Mouse (Mus musculus) heart, postnatal 4 days (tissue): ENCODE data around the gene Olfr589. TPM values are rescaled to one million over a fixed set of nuclear protein-coding genes. Genes with fewer than 3 reads are reported as not detected.
"Not testable (repeated sequence)": the region's sequence is repeated elsewhere in the genome, so short reads cannot be mapped to it uniquely, and the experiment has no call there.

ENCODE experiments used
- DNase-seq: peaks from one replicate; pipeline ENCODE4 v3.0.0; 2021
- total RNA-seq, 2 experiments: library from RNA; stranded (reverse); gene quantifications; 2 replicates each; pipeline ENCODE4 v1.2.3; 2021

Olfr589 gene
- total RNA-seq, result not detected

DNA sequence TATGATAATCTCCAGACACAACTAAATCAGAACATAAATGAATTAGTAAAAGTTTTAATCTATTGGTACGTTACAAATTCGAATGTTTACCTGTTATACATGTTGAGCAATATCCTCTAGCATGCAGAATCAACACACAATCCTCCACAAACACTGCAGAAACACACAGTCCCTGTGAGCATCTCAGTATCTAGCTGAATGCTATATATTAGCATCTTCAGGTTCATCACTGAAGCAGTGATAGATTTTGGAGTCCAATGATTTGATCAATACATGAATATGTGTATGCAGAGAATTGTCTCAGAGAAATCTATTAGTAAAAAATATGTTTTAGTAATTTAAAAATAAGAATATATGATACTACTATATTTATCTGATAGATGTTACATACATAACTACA is at the start of gene Olfr589:
Olfr589 (minus strand) TSS at position 101 of the 400 bp plus-strand sequence.
- no peak for DNase-seq

DNA sequence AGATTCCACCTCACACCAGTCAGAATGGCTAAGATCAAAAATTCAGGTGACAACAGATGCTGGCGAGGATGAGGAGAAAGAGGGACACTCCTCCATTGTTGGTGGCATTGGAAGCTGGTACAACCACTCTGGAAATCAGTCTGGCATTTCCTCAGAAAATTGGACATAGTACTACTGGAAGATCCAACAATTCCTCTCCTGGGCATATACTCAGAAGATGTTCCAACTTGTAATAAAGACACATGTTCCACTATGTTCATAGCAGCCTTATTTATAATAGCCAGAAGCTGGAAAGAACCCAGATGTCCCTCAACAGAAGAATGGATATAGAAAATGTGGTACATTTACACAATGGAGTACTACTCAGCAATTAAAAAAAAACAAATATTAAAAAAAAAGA is 28.3 kb upstream of the Olfr589 start, which contains the start of gene Olfr592:
Olfr592 (plus strand) TSS at position 301 of the 400 bp plus-strand sequence.
- not testable (repeated sequence) for DNase-seq

DNA sequence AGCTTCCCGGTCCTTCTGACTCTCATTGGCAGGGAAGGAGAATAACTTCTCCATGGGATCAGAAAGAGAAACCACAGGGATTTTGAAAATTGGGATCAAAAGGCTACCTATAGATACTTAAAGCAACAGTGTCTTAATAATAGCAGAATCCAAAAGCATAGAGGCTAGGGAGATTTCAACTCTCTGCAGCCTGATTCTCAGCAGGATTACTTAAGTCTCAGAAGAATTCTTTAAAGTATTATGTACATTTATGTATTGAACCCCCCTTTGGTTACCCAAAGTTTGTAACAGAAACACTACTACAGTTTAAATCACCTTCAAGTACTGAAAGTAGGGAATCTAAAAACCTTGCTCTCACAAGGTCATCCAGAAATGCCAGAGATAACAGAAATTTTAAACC is 22.1 kb upstream of the Olfr589 start, which contains the start of gene Olfr591:
Olfr591 (minus strand) TSS at position 101 of the 400 bp plus-strand sequence.
- no peak for DNase-seq

- no peak for DNase-seq
These were observed 13.5 kb upstream of the Olfr589 start for GRCm38 (mm10) chr7:103169697-103170096.

DNA sequence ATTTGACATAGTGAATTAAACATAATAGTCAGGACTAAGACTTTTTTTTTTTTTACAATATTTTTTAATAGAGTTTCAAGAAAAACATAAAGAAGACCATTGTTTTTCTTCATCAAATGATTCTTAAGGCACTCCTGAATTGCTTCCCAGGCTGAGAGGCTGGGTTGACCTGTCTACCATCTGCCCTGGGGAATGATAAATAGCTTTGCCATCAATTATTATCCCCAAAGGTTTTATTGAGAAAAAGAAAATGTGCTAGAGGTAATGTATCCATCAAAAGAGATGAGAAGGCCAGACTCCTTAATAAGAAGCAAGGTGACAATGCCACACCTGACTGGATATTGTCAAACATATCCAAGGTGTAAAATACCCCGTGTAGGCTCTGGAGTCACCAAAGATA is 15.6 kb downstream of the Olfr589 start, which contains the start of gene Olfr588-ps1:
Olfr588-ps1 (plus strand) TSS at position 301 of the 400 bp plus-strand sequence.
- DNase-seq, result no peak

- DNase-seq, result no peak
These were observed 30.6 kb downstream of the Olfr589 start, which contains the start of gene Olfr586 for GRCm38 (mm10) chr7:103125538-103125937. Gene Olfr586 (minus strand): TSS chr7:103125638.

DNA sequence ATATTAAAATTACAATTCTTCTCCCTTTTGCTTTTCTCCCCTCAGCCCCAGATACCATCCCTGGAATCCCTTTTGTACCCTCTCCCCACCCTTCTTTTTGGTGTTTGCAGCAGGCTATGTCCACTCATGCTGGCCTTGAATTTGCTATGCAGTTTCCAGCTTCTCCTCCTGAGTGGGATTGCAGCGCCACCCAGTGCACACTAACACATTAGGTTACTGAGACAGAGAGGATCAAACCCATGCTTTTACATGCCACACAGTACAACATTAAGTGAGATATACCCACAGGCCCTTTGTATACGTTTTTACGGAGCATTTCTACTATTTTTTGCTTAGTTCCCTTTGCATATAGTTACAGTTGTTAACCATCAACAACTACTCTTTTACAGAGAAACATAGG is 36.8 kb downstream of the Olfr589 start:
- no peak for DNase-seq

Other genes starting within 250 kb of the Olfr589 start
- gene Olfr571, start 238.8 kb downstream of the Olfr589 start, total RNA-seq, result not detected
- gene Olfr572, start 231.9 kb downstream of the Olfr589 start, total RNA-seq, result not detected
- not detected for gene Olfr573-ps1, start 213.8 kb downstream of the Olfr589 start, total RNA-seq
- not detected for gene Olfr574, start 207.9 kb downstream of the Olfr589 start, total RNA-seq
- gene Olfr575, start 197.6 kb downstream of the Olfr589 start, total RNA-seq, result not detected
- not detected for gene Olfr576, start 193.7 kb downstream of the Olfr589 start, total RNA-seq
- gene Olfr577, start 180.4 kb downstream of the Olfr589 start, total RNA-seq, result not detected
- not detected for gene Olfr578, start 167.0 kb downstream of the Olfr589 start, total RNA-seq
- not detected for gene Olfr582, start 118.3 kb downstream of the Olfr589 start, total RNA-seq
- gene Olfr583, start 105.1 kb downstream of the Olfr589 start, total RNA-seq, result not detected
- gene Olfr584, start 74.5 kb downstream of the Olfr589 start, total RNA-seq, result not detected
- not detected for gene Olfr585, start 58.6 kb downstream of the Olfr589 start, total RNA-seq
- not detected for gene Olfr586, start 30.7 kb downstream of the Olfr589 start, total RNA-seq
- not detected for gene Olfr588-ps1, start 15.5 kb downstream of the Olfr589 start, total RNA-seq
- not detected for gene Olfr591, start 22.0 kb upstream of the Olfr589 start, total RNA-seq
- not detected for gene Olfr592, start 28.4 kb upstream of the Olfr589 start, total RNA-seq
- gene Olfr593, start 55.5 kb upstream of the Olfr589 start, total RNA-seq, result not detected
- gene Olfr594, start 60.6 kb upstream of the Olfr589 start, total RNA-seq, result not detected
- gene Usp17ld, start 96.1 kb upstream of the Olfr589 start, total RNA-seq, result not detected
- gene Olfr596, start 149.3 kb upstream of the Olfr589 start, total RNA-seq, result not detected
- gene Olfr597, start 160.0 kb upstream of the Olfr589 start, total RNA-seq, result not detected
- not detected for gene Olfr598, start 167.2 kb upstream of the Olfr589 start, total RNA-seq
- gene Olfr599, start 179.6 kb upstream of the Olfr589 start, total RNA-seq, result not detected
- not detected for gene Olfr600, start 193.3 kb upstream of the Olfr589 start, total RNA-seq
- not detected for gene Olfr601, start 206.3 kb upstream of the Olfr589 start, total RNA-seq
- gene Olfr603, start 229.8 kb upstream of the Olfr589 start, total RNA-seq, result not detected